Mouse (Mus musculus) hindbrain, embryonic 10.5 days (tissue): ENCODE results near the gene Lpcat2. TPM values are rescaled to one million over a fixed set of nuclear protein-coding genes. Genes with fewer than 3 reads are reported as not detected.

Experiments
- DNase-seq: peaks from one replicate; pipeline ENCODE4 v3.0.0-alpha.2; 2017; ENCODE audit warnings: low spot score
- H3K27ac ChIP-seq: fragments of 300-500 bp; sonication (generic); 2 replicates; pipeline ENCODE4 v1.5.1; 2016; ENCODE audit warnings: mild to moderate bottlenecking, moderate library complexity
- H3K27me3 ChIP-seq: fragments of 300-500 bp; sonication (generic); 2 replicates; pipeline ENCODE4 v1.6.1; 2016; ENCODE audit warnings: mild to moderate bottlenecking; ENCODE audit not compliant: poor library complexity, insufficient read depth, severe bottlenecking
- H3K36me3 ChIP-seq: fragments of 300-500 bp; sonication (generic); 2 replicates; pipeline ENCODE4 v1.6.1; 2016; ENCODE audit warnings: mild to moderate bottlenecking, moderate library complexity
- H3K4me1 ChIP-seq: fragments of 300-500 bp; sonication (generic); replicated peaks from 2 replicates; pipeline ENCODE4 v1.6.1; 2016; ENCODE audit warnings: mild to moderate bottlenecking
- H3K4me3 ChIP-seq: fragments of 300-500 bp; sonication (generic); 2 replicates; pipeline ENCODE4 v1.5.1; 2016; ENCODE audit warnings: mild to moderate bottlenecking, moderate library complexity
- H3K9me3 ChIP-seq: fragments of 300-500 bp; sonication (generic); 2 replicates; pipeline ENCODE4 v1.6.1; 2016; ENCODE audit warnings: mild to moderate bottlenecking, moderate library complexity
- WGBS: fragments of 180-500 bp; shearing (Covaris S2); methylation state at CpG from one replicate; pipeline ENCODE4 v1.1.7; 2016; 5-methylcytosine and 5-hydroxymethylcytosine counted together
- polyA plus RNA-seq: library from polyadenylated mRNA; unstranded; fragments of >200 nt; fragmentation: Nextera tagmentation; extraction: Ambion mirVana; gene quantifications from 2 replicates; pipeline ENCODE4 v1.2.1, GENCODE M21; 2016

Lpcat2 gene
- polyA plus RNA-seq, 1 experiment from 2014 or later = 4.3 TPM

GRCm38 (mm10) chr8:92899590-92899989 is 44.5 kb downstream of the Lpcat2 start:
- Histone ChIP-seq H3K4me3 (no peak overlapping the region), H3K27me3 (no peaks in the 10 kb centered on the region), H3K36me3 (no peaks in the 10 kb centered on the region), H3K9me3 (no peaks in the 10 kb centered on the region), H3K27ac (no peak overlapping the region), H3K4me1 (no peaks in the 10 kb centered on the region)
- no peak for DNase-seq
- WGBS = 85% methylated on average over 9 of the region's 9 CpGs

GRCm38 (mm10) chr8:92901107-92901506 is 46.0 kb downstream of the Lpcat2 start, which contains the start of gene Capns2:
Gene Capns2 (plus strand): TSS chr8:92901407.
- no peak within 1 kb of the TSS for H3K27ac ChIP-seq
- H3K9me3 ChIP-seq = no peaks in the 10 kb centered on the region
- no peak for DNase-seq
- no peaks in the 10 kb centered on the region for H3K27me3 ChIP-seq
- no peaks in the 10 kb centered on the region for H3K36me3 ChIP-seq
- WGBS = 96% methylated on average over 5 of the region's 5 CpGs
- H3K4me1 ChIP-seq = no peaks in the 10 kb centered on the region
- H3K4me3 ChIP-seq = no peak within 1 kb of the TSS

- no peak for DNase-seq
- Histone ChIP-seq H3K36me3 (no peaks in the 10 kb centered on the region), H3K27me3 (no peaks in the 10 kb centered on the region), H3K27ac (no peak overlapping the region), H3K4me1 (no peaks in the 10 kb centered on the region), H3K4me3 (no peak overlapping the region), H3K9me3 (no peaks in the 10 kb centered on the region)
- WGBS = 89% methylated on average over 2 of the region's 2 CpGs
Observed at GRCm38 (mm10) chr8:92902981-92903380, 47.8 kb downstream of the Lpcat2 start.

GRCm38 (mm10) chr8:92903488-92904135 is 48.5 kb downstream of the Lpcat2 start:
- no peaks in the 10 kb centered on the region for H3K27me3 ChIP-seq
- no peak overlapping the region for H3K4me3 ChIP-seq
- WGBS = 92% methylated on average over 11 of the region's 11 CpGs
- no peak for DNase-seq
- H3K27ac ChIP-seq = no peak overlapping the region
- no peaks in the 10 kb centered on the region for H3K4me1 ChIP-seq
- no peaks in the 10 kb centered on the region for H3K36me3 ChIP-seq
- no peaks in the 10 kb centered on the region for H3K9me3 ChIP-seq

- H3K9me3 ChIP-seq = no peaks in the 10 kb centered on the region
- 93% methylated on average over 9 of the region's 9 CpGs for WGBS
- no peaks in the 10 kb centered on the region for H3K36me3 ChIP-seq
- H3K4me3 ChIP-seq = no peak overlapping the region
- no peaks in the 10 kb centered on the region for H3K4me1 ChIP-seq
- H3K27ac ChIP-seq = no peak overlapping the region
- no peaks in the 10 kb centered on the region for H3K27me3 ChIP-seq
- DNase-seq = no peak
Observed at GRCm38 (mm10) chr8:92906553-92906952, 51.4 kb downstream of the Lpcat2 start.

- DNase-seq = no peak
- H3K36me3 ChIP-seq = no peaks in the 10 kb centered on the region
- no peak overlapping the region for H3K4me3 ChIP-seq
- H3K4me1 ChIP-seq = no peaks in the 10 kb centered on the region
- H3K27ac ChIP-seq = no peak overlapping the region
- no peaks in the 10 kb centered on the region for H3K27me3 ChIP-seq
- no peaks in the 10 kb centered on the region for H3K9me3 ChIP-seq
- WGBS = 90% methylated on average over 2 of the region's 2 CpGs
Observed at GRCm38 (mm10) chr8:92908448-92908847, 53.3 kb downstream of the Lpcat2 start.

GRCm38 (mm10) chr8:92911477-92911876 is 56.3 kb downstream of the Lpcat2 start:
- H3K9me3 ChIP-seq = no peaks in the 10 kb centered on the region
- H3K4me1 ChIP-seq = no peaks in the 10 kb centered on the region
- no peaks in the 10 kb centered on the region for H3K27me3 ChIP-seq
- WGBS = 86% methylated on average over 3 of the region's 3 CpGs
- H3K36me3 ChIP-seq = no peaks in the 10 kb centered on the region
- H3K4me3 ChIP-seq = no peak overlapping the region
- H3K27ac ChIP-seq = no peak overlapping the region
- no peak for DNase-seq

- Histone ChIP-seq H3K9me3 (no peaks in the 10 kb centered on the region), H3K27me3 (no peaks in the 10 kb centered on the region), H3K4me3 (no peak overlapping the region), H3K4me1 (no peaks in the 10 kb centered on the region), H3K36me3 (no peaks in the 10 kb centered on the region), H3K27ac (no peak overlapping the region)
- 87% methylated on average over 7 of the region's 7 CpGs for WGBS
- DNase-seq = no peak
Observed at GRCm38 (mm10) chr8:92913396-92913795, 58.3 kb downstream of the Lpcat2 start.

GRCm38 (mm10) chr8:92916082-92916481 is 60.9 kb downstream of the Lpcat2 start:
- 84% methylated on average over 3 of the region's 3 CpGs for WGBS
- no peak for DNase-seq
- H3K4me1 ChIP-seq = no peaks in the 10 kb centered on the region

GRCm38 (mm10) chr8:92921768-92922167 is 66.6 kb downstream of the Lpcat2 start:
- H3K4me1 ChIP-seq = no peaks in the 10 kb centered on the region
- H3K36me3 ChIP-seq = no peaks in the 10 kb centered on the region
- H3K27ac ChIP-seq = no peak overlapping the region
- H3K27me3 ChIP-seq = no peaks in the 10 kb centered on the region
- DNase-seq = no peak
- WGBS = 88% methylated on average over 3 of the region's 3 CpGs
- no peak overlapping the region for H3K4me3 ChIP-seq
- H3K9me3 ChIP-seq = no peaks in the 10 kb centered on the region

More at GRCm38 (mm10) chr8:92916082-92916481, 60.9 kb downstream of the Lpcat2 start:
- Histone ChIP-seq H3K27ac (no peak overlapping the region), H3K4me3 (no peak overlapping the region), H3K36me3 (no peaks in the 10 kb centered on the region), H3K9me3 (no peaks in the 10 kb centered on the region), H3K27me3 (no peaks in the 10 kb centered on the region)

- Histone ChIP-seq H3K4me3 (no peak overlapping the region), H3K36me3 (no peaks in the 10 kb centered on the region), H3K27ac (no peak overlapping the region), H3K9me3 (no peaks in the 10 kb centered on the region), H3K4me1 (0 out of 2 replicates have a peak, but pooled peaks cover 5% of the 10 kb centered on the region), H3K27me3 (no peaks in the 10 kb centered on the region)
- 75% methylated on average over 4 of the region's 4 CpGs for WGBS
- DNase-seq = no peak
Observed at GRCm38 (mm10) chr8:92928986-92929385, 73.8 kb downstream of the Lpcat2 start.

GRCm38 (mm10) chr8:92938056-92938455 is 82.9 kb downstream of the Lpcat2 start:
- H3K27ac ChIP-seq = no peak overlapping the region
- H3K9me3 ChIP-seq = no peaks in the 10 kb centered on the region
- H3K36me3 ChIP-seq = no peaks in the 10 kb centered on the region
- no peak overlapping the region for H3K4me3 ChIP-seq
- H3K4me1 ChIP-seq = no peaks in the 10 kb centered on the region
- WGBS = 84% methylated on average over 4 of the region's 4 CpGs
- no peak for DNase-seq
- H3K27me3 ChIP-seq = no peaks in the 10 kb centered on the region

GRCm38 (mm10) chr8:92949071-92949470 is 93.9 kb downstream of the Lpcat2 start:
- H3K9me3 ChIP-seq = no peaks in the 10 kb centered on the region

More at GRCm38 (mm10) chr8:92949071-92949470, 93.9 kb downstream of the Lpcat2 start:
- Histone ChIP-seq H3K4me1 (no peaks in the 10 kb centered on the region), H3K27ac (no peak overlapping the region), H3K36me3 (no peaks in the 10 kb centered on the region), H3K4me3 (no peak overlapping the region), H3K27me3 (no peaks in the 10 kb centered on the region)
- 91% methylated on average over 4 of the region's 4 CpGs for WGBS
- DNase-seq = no peak
